Mouse (Mus musculus): ENCODE measurements around the gene Gjb3. TPM values are rescaled to one million over a fixed set of nuclear protein-coding genes. Genes with fewer than 3 reads are reported as not detected.

Gene Gjb3
- polyA plus RNA-seq, 1 experiment from 2014 or later = not detected

GRCm38 (mm10) chr4:127286907-127287306, 43.7 kb downstream of the Gjb3 start:
- H3K4me3 ChIP-seq (ENCODE audit: inconsistent target) = no peak overlapping the region
- no peak overlapping the region for H3K27ac ChIP-seq
- WGBS (ENCODE audit: missing documents) = 52% methylated on average over 4 of the region's 4 CpGs
- no peaks in the 10 kb centered on the region for H3K36me3 ChIP-seq (ENCODE audit: inconsistent target)
- H3K79me2 ChIP-seq (ENCODE audit: inconsistent target) = no peaks in the 10 kb centered on the region

DNA sequence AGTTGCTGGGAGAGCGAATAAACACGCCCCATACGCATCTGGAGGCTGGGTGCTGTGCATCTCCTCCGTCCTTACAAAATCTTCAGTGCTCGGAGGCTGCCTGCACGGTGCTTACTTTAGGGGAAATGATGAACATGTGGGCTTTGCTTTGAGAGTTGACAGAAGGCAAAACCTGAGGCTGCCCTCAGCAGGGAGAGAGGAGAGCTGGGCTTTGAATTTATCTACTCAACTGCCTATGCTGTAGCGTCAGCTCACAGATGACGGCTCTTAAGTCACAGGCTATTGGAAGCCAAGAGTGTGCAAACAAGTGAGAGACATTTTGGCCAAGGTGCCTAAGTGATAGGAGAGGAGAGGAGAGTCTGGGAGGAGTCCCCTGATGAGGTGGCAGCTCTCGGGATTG, 51.4 kb downstream of the Gjb3 start:
- Histone ChIP-seq H3K79me2 (ENCODE audit: inconsistent target) (no peaks in the 10 kb centered on the region), H3K27ac (no peak overlapping the region), H3K4me3 (ENCODE audit: inconsistent target) (no peak overlapping the region), H3K36me3 (ENCODE audit: inconsistent target) (no peaks in the 10 kb centered on the region)
- WGBS (ENCODE audit: missing documents) = 83% methylated on average over 9 of the region's 9 CpGs

DNA sequence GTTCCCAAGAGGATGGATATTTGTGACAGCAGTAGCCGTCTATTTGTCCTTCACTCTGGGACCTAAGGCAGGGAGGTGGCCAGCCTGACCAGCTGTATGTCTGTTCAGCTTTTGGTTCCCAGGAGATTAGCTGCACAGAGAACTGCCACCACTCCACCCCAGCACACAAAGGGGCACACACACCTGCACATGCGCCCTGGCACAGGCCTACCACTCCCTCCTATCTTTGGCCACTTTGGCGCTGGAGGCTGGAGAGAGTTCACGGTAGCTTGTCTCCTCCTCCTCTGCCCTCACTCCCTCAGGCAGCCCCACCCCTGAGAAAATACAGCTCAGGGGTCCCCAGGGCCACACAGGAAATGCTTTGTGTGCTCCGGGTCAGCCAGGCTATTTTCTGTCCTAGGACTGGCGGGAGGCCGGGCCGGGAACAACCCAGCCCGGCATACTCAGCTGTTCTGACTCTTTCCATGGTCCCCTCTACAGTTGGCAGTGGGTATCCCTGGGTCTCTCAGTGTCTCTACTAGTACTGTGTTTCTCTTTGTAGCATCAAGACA, 52.1 kb downstream of the Gjb3 start:
- H3K27ac ChIP-seq = no peak overlapping the region
- no peaks in the 10 kb centered on the region for H3K36me3 ChIP-seq (ENCODE audit: inconsistent target)
- no peak overlapping the region for H3K4me3 ChIP-seq (ENCODE audit: inconsistent target)
- 56% methylated on average over 9 of the region's 9 CpGs for WGBS (ENCODE audit: missing documents)
- no peaks in the 10 kb centered on the region for H3K79me2 ChIP-seq (ENCODE audit: inconsistent target)

Other genes starting within 250 kb of the Gjb3 start
- 16.5 to 26.8 TPM (median 18.8 TPM) in 3 replicates for gene Tmem35b, start 207.2 kb downstream of the Gjb3 start, polyA plus RNA-seq (2018)
- gene Dlgap3, start 161.6 kb downstream of the Gjb3 start, polyA plus RNA-seq (2018) = not detected in 3 replicates
- 26.3 to 43.2 TPM (median 41.8 TPM) in 3 replicates for gene Smim12, start 87.1 kb downstream of the Gjb3 start, polyA plus RNA-seq (2018)
- not detected in 3 replicates for gene Gja4, start 16.8 kb downstream of the Gjb3 start, polyA plus RNA-seq (2018)
- not detected in 3 replicates for gene Gjb4, start 23.2 kb upstream of the Gjb3 start, polyA plus RNA-seq (2018)
- not detected in 3 replicates for gene Gjb5, start 27.3 kb upstream of the Gjb3 start, polyA plus RNA-seq (2018)